Mouse (Mus musculus) heart, adult 2 months (tissue): ENCODE measurements around the gene Jtb. TPM values are rescaled to one million over a fixed set of nuclear protein-coding genes. Genes with fewer than 3 reads are reported as not detected.

Experiments
- DNase-seq, 2 experiments: peaks; one replicate each; pipeline ENCODE4 v3.0.0; 2021
- H3K27ac ChIP-seq: fragments of 200-600 bp; 2 replicates; pipeline ENCODE4 v1.8.1; 2022
- H3K27me3 ChIP-seq: fragments of 200-500 bp; 2 replicates; pipeline ENCODE4 v1.6.1; 2012; ENCODE audit warnings: mild to moderate bottlenecking, low read length, inconsistent platforms, mixed read lengths; ENCODE audit not compliant: control insufficient read depth, insufficient read depth
- H3K36me3 ChIP-seq: fragments of 200-500 bp; 2 replicates; pipeline ENCODE4 v1.6.1; 2012; ENCODE audit warnings: low read length, inconsistent platforms; ENCODE audit not compliant: control insufficient read depth, insufficient read depth
- H3K4me1 ChIP-seq: fragments of 200-500 bp; 2 replicates; pipeline ENCODE4 v1.6.1; 2011; ENCODE audit warnings: low read length; ENCODE audit not compliant: control insufficient read depth, insufficient read depth
- H3K4me3 ChIP-seq: fragments of 200-600 bp; 2 replicates; pipeline ENCODE4 v1.8.1; 2022
- H3K79me2 ChIP-seq: fragments of 200-500 bp; replicated peaks from 2 replicates; pipeline ENCODE4 v1.6.1; 2012; ENCODE audit warnings: mild to moderate bottlenecking, inconsistent platforms, low read length, moderate library complexity, mixed read lengths; ENCODE audit not compliant: control insufficient read depth, insufficient read depth
- H3K9ac ChIP-seq: fragments of 200-500 bp; 2 replicates; pipeline ENCODE4 v1.6.1; 2012; ENCODE audit warnings: low read depth, mild to moderate bottlenecking, control low read depth, inconsistent platforms, low read length, mixed read lengths
- CTCF ChIP-seq: fragments of 200-600 bp; IDR thresholded peaks from 2 replicates; pipeline ENCODE4 v1.8.1; 2022; ENCODE audit warnings: antibody characterized with exemption, mild to moderate bottlenecking, moderate library complexity
- EP300 ChIP-seq: fragments of 200-500 bp; IDR thresholded peaks from 2 replicates; pipeline ENCODE4 v1.6.1; 2011; ENCODE audit warnings: low read depth, low read length, control low read depth; ENCODE audit not compliant: insufficient read depth
- POLR2A ChIP-seq: fragments of 200-500 bp; IDR thresholded peaks from 2 replicates; pipeline ENCODE4 v1.6.1; 2011; ENCODE audit warnings: mild to moderate bottlenecking, low read depth, low read length, control low read depth; ENCODE audit not compliant: insufficient read depth
- WGBS: fragments of 180-500 bp; shearing (Covaris S2); methylation state at CpG from one replicate; pipeline ENCODE4 v1.1.7; 2018; 5-methylcytosine and 5-hydroxymethylcytosine counted together
- intact Hi-C: fragments of 180-260 bp; cut with DNase I; formaldehyde crosslinking; loops from one replicate; pipeline ENCODE4 v1.15.1; 2025
- polyA plus RNA-seq: library from polyadenylated mRNA; depleted of rRNA; stranded (reverse); fragments of >200 nt; gene quantifications from 2 replicates; pipeline ENCODE4 v1.2.3, GENCODE M21; 2012
- total RNA-seq, 2 experiments: library from RNA; stranded (reverse); gene quantifications; 2 replicates each; pipeline ENCODE4 v1.2.3; 2021

Gene Jtb
- total and polyA plus RNA-seq, 3 experiments = 36.0 to 56.6 (median 49.3) TPM

DNA sequence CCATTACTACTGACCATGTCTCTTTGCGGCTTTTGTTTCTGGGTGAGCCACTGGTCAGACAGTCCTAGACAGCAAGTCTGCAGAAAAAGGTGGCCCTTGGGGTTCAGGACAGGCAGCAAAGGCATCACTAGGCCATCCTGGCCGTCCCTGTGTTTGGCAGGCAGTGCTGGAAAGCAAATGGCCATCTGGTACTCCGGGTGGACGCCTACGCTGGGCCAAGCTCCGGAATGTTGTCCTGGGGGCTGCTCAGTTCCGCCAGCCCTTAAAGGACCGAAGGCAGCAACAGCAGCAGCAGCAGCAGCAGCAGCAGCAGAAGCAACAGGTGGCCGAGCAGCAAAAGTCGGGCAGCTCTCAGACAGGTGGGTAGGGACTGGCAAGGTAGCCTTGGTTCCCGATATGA, 43.9 kb downstream of the Jtb start:
- no peak for DNase-seq
- intact Hi-C loops = no loop called here
- Histone ChIP-seq H3K36me3 (no peaks in the 10 kb centered on the region), H3K27ac (no peak overlapping the region), H3K4me3 (no peak overlapping the region), H3K9ac (no peak overlapping the region), H3K27me3 (no peaks in the 10 kb centered on the region), H3K79me2 (no peaks in the 10 kb centered on the region), H3K4me1 (no peaks in the 10 kb centered on the region)
- 90% methylated on average over 11 of the region's 11 CpGs for WGBS
- TF ChIP-seq EP300 (no peak), POLR2A (no peak), CTCF (no peak)

DNA sequence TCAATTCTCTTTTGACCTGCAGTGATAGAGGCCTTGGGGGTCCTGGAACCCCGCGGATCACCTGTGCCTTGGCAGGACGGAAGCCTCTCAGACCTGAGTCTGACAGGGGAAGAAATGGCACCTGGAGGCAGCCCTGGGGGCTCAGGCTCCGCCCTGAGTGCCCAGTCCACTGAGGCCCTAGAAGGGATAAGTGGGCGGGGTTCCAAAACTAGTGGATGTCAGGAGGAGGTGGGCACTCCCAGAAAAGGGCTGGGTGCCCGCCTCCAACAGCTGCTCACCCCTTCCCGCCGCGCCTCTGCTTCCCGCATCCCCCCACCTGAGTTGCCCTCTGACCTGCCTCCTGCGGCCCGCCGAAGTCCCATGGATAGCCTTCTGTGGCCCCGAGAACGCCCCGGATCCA, 45.5 kb downstream of the Jtb start:
- Histone ChIP-seq H3K27ac (no peak overlapping the region), H3K9ac (no peak overlapping the region), H3K36me3 (no peaks in the 10 kb centered on the region), H3K4me3 (no peak overlapping the region), H3K27me3 (no peaks in the 10 kb centered on the region), H3K79me2 (no peaks in the 10 kb centered on the region), H3K4me1 (no peaks in the 10 kb centered on the region)
- DNase-seq = no peak
- intact Hi-C loops = no loop called here
- WGBS = 71% methylated on average over 16 of the region's 16 CpGs
- no peak for TF ChIP-seq EP300
- no peak for TF ChIP-seq CTCF
- no peak for TF ChIP-seq POLR2A

DNA sequence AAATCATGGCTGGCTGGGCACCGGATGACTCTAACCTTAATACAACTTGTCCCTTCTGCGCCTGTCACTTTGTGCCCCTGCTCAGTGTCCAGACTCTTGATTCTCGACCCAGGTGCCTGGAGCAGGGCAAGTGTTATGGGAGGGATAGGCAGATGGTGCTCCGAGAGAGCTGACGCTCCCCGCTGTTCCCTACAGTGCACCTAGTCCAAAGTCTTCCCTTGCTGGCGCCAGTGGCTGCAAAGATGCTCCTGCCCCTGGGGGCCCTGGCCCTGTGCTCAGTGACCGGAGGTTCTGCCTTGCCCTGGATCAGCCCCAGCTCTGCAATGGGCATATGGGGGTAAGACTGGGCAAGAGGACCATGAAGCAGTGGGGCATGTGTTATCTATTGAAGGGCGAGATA, 46.4 kb downstream of the Jtb start:
- no peaks in the 10 kb centered on the region for H3K79me2 ChIP-seq
- H3K27ac ChIP-seq = no peak overlapping the region
- H3K4me3 ChIP-seq = no peak overlapping the region
- no peaks in the 10 kb centered on the region for H3K4me1 ChIP-seq
- no peaks in the 10 kb centered on the region for H3K27me3 ChIP-seq
- H3K36me3 ChIP-seq = no peaks in the 10 kb centered on the region
- H3K9ac ChIP-seq = no peak overlapping the region
- no peak for DNase-seq
- TF ChIP-seq POLR2A (no peak), EP300 (no peak), CTCF (no peak)
- intact Hi-C loops = no loop called here
- WGBS = 89% methylated on average over 9 of the region's 9 CpGs

DNA sequence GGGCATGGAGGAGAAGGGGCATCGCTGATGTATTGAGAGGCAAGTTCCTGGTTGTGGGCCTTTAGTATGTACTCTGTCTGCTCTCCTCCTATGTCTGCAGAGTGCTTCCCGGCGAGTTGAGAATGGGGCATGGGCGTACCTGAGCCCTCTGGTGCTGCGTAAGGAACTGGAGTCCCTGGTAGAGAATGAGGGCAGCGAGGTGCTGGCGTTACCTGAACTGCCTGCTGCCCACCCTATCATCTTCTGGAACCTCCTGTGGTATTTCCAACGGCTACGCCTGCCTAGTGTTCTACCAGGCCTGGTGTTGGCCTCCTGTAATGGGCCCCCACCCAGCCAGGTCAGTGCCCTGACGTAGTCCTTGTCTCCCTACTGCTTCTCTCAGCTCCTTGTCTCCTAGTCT, 46.8 kb downstream of the Jtb start:
- Histone ChIP-seq H3K4me3 (no peak overlapping the region), H3K79me2 (no peaks in the 10 kb centered on the region), H3K9ac (no peak overlapping the region), H3K4me1 (no peaks in the 10 kb centered on the region), H3K36me3 (no peaks in the 10 kb centered on the region), H3K27me3 (no peaks in the 10 kb centered on the region), H3K27ac (no peak overlapping the region)
- intact Hi-C loops = no loop called here
- WGBS = 93% methylated on average over 10 of the region's 10 CpGs
- no peak for TF ChIP-seq POLR2A
- TF ChIP-seq EP300 = no peak
- no peak for TF ChIP-seq CTCF
- DNase-seq = no peak

DNA sequence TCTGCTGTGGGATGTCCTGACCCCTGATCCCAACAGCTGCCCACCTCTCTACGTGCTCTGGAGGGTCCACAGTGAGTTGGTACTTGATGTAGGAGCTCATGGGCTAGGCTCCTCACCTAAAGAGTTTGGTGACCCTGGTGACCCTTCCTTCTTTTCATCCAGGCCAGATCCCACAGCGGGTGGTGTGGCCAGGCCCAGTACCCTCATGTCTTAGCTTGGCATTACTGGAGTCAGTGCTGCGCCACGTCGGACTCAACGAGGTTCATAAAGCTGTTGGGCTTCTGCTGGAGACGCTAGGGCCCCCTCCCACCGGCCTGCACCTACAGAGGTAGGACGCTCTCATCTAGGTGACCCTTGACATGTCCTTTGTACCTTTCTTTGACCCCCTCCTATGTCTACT, 47.8 kb downstream of the Jtb start:
- Histone ChIP-seq H3K36me3 (no peaks in the 10 kb centered on the region), H3K4me1 (no peaks in the 10 kb centered on the region), H3K27me3 (no peaks in the 10 kb centered on the region), H3K27ac (no peak overlapping the region), H3K79me2 (no peaks in the 10 kb centered on the region), H3K9ac (no peak overlapping the region), H3K4me3 (no peak overlapping the region)
- no peak for DNase-seq
- no peak for TF ChIP-seq EP300
- no peak for TF ChIP-seq CTCF
- no peak for TF ChIP-seq POLR2A
- WGBS = 93% methylated on average over 9 of the region's 9 CpGs
- intact Hi-C loops = no loop called here

DNA sequence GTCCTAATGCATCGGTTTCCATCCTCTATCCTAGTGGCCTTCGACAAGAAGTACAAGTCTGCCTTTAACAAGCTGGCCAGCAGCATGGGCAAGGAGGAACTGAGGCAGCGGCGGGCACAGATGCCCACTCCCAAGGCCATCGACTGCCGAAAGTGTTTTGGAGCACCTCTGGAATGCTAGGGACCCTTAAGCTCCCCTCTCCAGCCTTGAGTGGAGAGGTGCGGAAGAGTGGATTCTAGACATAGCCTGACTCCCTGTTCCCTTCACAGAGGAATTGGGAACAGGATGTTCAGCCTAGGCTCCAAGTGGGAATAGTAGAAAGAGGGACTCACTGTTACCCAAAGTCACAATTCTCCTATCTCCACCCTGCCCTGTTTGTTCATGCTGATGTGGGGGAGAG, 48.3 kb downstream of the Jtb start:
- intact Hi-C loops = no loop called here
- TF ChIP-seq EP300 (no peak), CTCF (no peak), POLR2A (no peak)
- no peaks in the 10 kb centered on the region for H3K36me3 ChIP-seq
- no peak overlapping the region for H3K9ac ChIP-seq
- H3K27ac ChIP-seq = no peak overlapping the region
- no peaks in the 10 kb centered on the region for H3K4me1 ChIP-seq
- WGBS = 95% methylated on average over 7 of the region's 7 CpGs
- DNase-seq = no peak
- no peaks in the 10 kb centered on the region for H3K27me3 ChIP-seq
- H3K79me2 ChIP-seq = no peaks in the 10 kb centered on the region
- H3K4me3 ChIP-seq = no peak overlapping the region

DNA sequence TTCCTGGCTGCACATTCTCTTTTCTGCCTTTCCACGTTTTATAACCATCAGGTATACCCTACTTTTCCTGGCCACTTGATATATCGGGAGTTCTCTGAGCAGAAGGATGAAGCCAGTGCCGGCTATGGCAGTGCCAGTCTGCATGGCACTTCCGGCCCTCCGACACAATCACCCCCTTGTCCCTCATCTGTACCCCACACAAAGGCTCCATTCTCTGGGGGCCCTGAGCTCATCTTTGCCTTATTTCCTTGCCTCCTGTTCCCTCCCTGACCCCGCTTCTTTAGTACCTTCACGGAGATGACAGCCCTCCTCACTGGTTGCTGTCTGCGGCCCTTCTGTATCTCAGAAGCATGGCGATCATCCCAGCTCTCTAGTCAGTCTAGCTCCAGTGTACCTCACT, 49.3 kb downstream of the Jtb start:
- Histone ChIP-seq H3K9ac (no peak overlapping the region), H3K4me1 (no peaks in the 10 kb centered on the region), H3K4me3 (no peak overlapping the region), H3K27me3 (no peaks in the 10 kb centered on the region), H3K36me3 (no peaks in the 10 kb centered on the region), H3K79me2 (no peaks in the 10 kb centered on the region), H3K27ac (no peak overlapping the region)
- intact Hi-C loops = no loop called here
- no peak for DNase-seq
- WGBS = 90% methylated on average over 9 of the region's 9 CpGs
- TF ChIP-seq POLR2A = no peak
- no peak for TF ChIP-seq EP300
- TF ChIP-seq CTCF = no peak
